Mouse (Mus musculus) kidney, postnatal 14 days (tissue): Measurements from ENCODE around the gene 4921524J17Rik.

Source experiments
- DNase-seq: peaks from one replicate; pipeline ENCODE4 v3.0.0; 2022; ENCODE audit warnings: mixed read lengths

Gene 4921524J17Rik

GRCm38 (mm10) chr8:85379142-85379781, 53.4 kb downstream of the 4921524J17Rik start:
- peak; percentile 74 for DNase-seq

- peak; percentile 50 for DNase-seq
These were observed 56.1 kb downstream of the 4921524J17Rik start for GRCm38 (mm10) chr8:85376516-85376915.

GRCm38 (mm10) chr8:85374286-85374685, 58.3 kb downstream of the 4921524J17Rik start:
- DNase-seq, result no peak

- DNase-seq, result no peak
These were observed 59.1 kb downstream of the 4921524J17Rik start for GRCm38 (mm10) chr8:85373435-85374039.

GRCm38 (mm10) chr8:85372465-85372839, 60.2 kb downstream of the 4921524J17Rik start:
- DNase-seq, result no peak

- DNase-seq, result no peak
These were observed 60.7 kb downstream of the 4921524J17Rik start for GRCm38 (mm10) chr8:85371736-85372464.

GRCm38 (mm10) chr8:85365176-85365575, 67.5 kb downstream of the 4921524J17Rik start:
- DNase-seq, result no peak

- peak; percentile 24 for DNase-seq
These were observed 68.0 kb downstream of the 4921524J17Rik start for GRCm38 (mm10) chr8:85364628-85365027.

- no peak for DNase-seq
These were observed 69.2 kb downstream of the 4921524J17Rik start for GRCm38 (mm10) chr8:85363406-85363805.

- no peak for DNase-seq
These were observed 70.4 kb downstream of the 4921524J17Rik start for GRCm38 (mm10) chr8:85362211-85362610.
